Mouse (Mus musculus): Measurements from ENCODE around the gene Frmd8.

DNA sequence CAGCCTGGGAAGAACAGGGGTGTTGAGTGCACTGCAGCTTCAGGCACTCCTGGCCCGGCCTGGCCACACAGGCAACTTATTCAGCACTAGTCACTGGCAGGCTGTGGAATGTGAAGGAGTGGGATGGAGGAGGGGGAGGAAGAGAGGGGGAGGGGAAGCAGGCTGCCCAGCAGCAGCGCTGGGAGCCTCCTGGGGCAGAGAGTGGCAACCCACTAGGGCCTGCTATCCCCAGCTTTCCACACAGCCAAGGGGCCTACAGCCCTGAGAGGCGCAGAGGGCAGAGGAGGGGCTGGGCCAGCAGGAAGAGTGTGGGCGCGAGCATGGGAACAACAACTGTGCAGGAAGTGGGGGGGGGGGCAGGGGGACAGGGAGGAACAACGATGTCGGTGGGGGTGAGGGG is 3.8 kb downstream of the Frmd8 start:
- TF ChIP-seq CTCF (conservative IDR thresholded peaks at IDR 0.05; ENCODE audit: insufficient read depth, insufficient read length, low read depth, low read length): no peak
- no peak for TF ChIP-seq POLR2A (IDR thresholded peaks at IDR 0.05; ENCODE audit: low read depth, low read length)

Data from kidney, adult 2 months (tissue).